Mouse (Mus musculus): Measurements from ENCODE around the gene Ptprq.
A peak's percentile ranks its signal among the peaks of the same experiment; 100 is the strongest.

Ptprq gene

GRCm38 (mm10) chr10:107719806-107720205, at the start of gene Ptprq:
TSS of gene Ptprq (minus strand) at chr10:107720051.
- no peak for DNase-seq (ENCODE audit: low spot score)

DNA sequence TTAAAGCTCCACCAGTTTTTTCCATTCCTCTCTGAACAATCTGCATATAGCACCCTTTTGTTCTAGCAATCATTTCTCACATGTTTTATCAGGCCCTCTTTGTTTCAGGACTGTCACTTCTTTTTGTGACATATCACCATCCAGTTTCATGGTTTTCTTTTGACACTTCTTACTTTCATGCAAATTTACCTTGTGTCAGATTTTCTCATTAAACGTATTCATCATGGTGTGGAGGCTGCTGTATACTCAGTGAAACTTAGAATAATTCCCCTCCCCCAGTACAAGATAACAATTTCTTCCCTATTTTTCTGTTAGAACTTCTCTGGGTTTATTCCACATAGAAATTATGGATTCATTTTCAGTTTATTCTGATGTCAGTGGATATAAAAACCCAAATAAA, 39.8 kb upstream of the Ptprq start:
- DNase-seq (ENCODE audit: low spot score) = no peak

DNA sequence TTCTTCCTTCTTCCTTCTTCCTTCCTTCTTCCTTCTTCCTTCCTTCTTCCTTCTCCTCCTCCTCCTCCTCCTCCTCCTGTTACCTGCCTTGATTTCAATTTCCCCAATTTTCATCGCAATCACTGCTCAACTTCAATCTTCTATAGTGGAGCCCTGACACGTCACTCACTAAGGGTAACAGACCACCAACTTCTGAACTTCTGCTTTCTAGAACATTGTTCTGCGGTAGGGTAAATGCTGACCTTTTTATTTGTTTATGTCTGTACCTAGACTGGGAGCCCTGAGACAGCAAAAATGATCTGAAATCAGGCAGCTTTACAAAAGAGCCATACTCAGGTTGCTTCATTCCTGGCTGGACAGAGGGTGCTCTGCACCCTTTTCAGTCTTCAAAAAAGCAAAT, 33.6 kb upstream of the Ptprq start:
- DNase-seq (ENCODE audit: low spot score) = no peak

DNA sequence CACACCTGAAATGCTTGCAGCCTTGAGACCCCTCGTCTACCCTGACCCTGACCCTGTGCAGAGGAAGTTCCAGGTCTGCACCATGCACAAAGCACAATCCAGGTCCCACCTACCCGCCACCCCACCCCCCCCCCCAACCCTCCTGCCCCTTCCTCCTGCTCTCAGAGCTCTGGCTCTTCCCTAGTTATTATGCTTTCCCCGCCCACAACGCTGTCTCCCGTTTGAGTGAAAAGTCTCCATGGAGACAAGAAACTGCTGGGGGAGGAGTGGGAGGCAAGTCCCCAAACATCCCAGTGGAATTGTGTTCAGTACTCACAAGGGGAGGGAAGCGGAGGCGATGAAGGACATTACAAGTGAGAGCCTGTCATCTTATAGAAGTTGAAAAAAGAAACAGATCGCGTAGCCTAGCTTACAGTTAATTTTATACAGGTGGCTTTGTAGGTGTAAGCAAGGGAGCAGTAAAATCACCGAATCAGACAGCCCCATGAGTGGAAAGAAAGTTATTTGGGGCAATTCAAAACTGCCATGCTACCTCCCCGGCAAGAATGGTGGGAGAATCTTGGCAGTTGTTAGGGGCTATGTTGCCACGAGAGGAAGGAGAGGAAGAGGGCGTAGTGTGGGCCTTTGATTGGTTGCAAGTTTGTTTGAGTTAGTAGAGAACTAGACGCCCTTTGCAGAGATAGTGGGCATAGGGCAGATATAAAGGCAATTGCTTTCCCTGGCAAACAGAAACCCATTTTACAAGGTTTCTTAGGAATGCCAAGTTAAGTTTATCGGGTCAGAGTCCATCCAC, 32.7 kb upstream of the Ptprq start:
- DNase-seq (ENCODE audit: low spot score) = no peak

DNA sequence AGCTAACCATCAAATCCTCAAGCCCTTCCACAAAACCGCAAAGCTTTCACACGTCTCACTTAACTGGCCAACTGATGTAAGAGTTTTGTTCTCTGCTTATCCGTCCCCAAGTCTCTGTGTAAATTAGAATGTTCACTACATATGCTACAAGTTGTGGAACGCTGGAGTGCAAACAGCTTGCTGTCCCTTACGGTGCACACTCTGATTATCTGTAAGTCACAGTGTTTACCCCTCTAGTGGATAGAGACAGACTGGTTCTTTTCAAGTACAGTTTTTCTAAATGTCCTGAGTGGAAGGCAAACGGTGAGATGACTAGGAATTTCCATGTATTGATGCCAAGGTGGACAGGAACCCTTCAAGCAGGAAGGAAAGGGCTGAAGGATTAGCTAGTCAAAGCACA, 32.1 kb upstream of the Ptprq start:
- DNase-seq (ENCODE audit: low spot score) = no peak

DNA sequence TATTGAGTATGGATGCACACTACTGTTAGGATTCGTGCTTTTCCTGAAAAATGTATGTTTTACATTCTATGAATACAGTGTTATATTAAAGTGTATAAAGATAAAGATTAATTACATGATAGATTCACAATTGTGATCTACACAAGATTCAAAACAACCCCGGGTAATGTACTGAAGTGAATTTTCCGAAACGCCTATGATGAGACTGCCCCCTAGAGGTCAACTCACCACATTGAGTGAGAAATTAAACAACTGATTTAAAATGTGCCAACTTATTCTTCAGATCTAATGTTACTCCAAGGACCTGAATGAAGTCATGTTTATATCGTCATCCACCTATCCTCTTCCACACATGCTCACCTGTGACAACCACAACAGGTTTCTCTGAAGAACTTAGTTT, 27.7 kb upstream of the Ptprq start:
- DNase-seq (ENCODE audit: low spot score) = peak; percentile 18

GRCm38 (mm10) chr10:107746717-107747116, 26.9 kb upstream of the Ptprq start:
- no peak for DNase-seq (ENCODE audit: low spot score)

DNA sequence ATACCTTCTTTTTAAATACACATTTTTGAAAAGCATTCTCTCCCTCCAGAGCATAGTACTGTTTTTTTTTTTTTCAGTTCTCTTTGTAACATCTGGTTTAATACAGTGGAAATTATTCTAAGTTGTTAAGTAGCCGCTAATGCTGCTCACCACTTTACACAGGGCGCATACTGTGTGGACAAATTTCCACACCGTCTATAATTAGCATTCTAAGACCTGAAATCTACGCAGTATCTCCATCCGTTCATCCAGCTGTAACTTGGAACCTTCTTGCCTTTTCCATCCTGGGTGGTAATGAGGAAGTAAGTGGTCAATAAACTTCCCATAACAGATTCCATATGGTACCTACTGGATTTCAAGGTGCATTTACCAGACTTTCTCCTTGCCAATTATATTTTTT, 20.0 kb upstream of the Ptprq start:
- DNase-seq (ENCODE audit: low spot score) = no peak

DNA sequence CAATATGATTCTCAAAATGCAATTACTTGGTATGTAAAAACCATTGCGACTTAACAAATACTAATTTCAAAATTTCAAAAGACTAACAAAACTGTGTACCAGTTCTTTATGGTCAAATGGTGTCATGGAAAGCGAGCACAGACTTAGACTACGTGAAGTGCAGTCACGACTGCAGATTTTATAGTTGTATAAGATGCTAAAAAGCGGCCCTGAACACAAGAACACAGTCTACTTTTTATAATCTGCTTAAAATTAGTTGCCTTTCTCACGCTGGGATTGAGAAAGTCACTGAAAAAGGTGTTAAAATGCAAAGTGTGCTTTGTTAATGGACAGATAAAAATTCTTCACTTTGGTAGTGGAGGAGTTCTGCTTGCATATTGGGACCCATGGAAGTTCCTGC, 17.9 kb upstream of the Ptprq start:
- no peak for DNase-seq (ENCODE audit: low spot score)

DNA sequence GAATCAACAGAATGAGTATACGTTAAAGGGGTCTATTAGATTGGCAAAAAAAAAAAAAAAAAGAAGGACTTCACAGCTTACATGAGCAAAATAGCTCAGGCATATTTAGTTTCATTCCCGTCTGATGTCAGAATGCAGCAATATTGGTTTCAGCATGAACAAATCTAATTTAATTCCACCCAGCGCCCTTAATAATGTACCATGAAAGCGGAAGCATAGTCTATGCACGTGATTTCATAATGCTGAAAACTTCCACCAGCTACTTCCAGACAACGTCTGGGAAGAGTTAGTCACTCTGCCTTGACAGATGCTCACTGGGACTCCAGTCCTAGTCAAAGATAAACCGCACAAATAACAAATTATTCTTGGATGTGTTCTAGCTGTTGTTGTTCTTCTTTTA, 15.6 kb upstream of the Ptprq start:
- no peak for DNase-seq (ENCODE audit: low spot score)

DNA sequence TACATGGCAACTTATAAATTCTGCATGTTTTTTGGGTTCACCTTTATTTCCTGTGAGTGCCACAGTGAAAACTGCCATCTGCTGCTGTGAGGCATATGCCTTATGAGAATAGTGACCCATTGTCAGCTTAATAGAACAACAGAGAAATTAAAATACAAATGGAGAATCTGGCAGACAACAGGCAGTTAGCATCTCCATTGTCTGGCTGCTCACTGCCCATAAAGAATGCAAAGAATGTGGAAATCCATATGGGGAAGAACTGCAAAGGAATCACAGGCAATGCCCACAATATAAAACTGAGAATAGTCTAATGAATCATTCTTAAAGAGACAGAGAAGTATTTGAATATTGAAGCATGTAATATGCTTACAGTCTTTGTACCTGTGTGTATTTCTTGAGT, 14.5 kb upstream of the Ptprq start:
- DNase-seq (ENCODE audit: low spot score) = no peak

GRCm38 (mm10) chr10:107725631-107726030, 5.8 kb upstream of the Ptprq start:
- peak; percentile 35 for DNase-seq (ENCODE audit: low spot score)

GRCm38 (mm10) chr10:107704443-107704842, 15.4 kb downstream of the Ptprq start:
- peak; percentile 6 for DNase-seq (ENCODE audit: low spot score)

GRCm38 (mm10) chr10:107700944-107701343, 18.9 kb downstream of the Ptprq start:
- no peak for DNase-seq (ENCODE audit: low spot score)

GRCm38 (mm10) chr10:107698716-107699115, 21.1 kb downstream of the Ptprq start:
- no peak for DNase-seq (ENCODE audit: low spot score)

- DNase-seq (ENCODE audit: low spot score) = no peak
These were observed 22.7 kb downstream of the Ptprq start for GRCm38 (mm10) chr10:107697177-107697576.

- DNase-seq (ENCODE audit: low spot score) = no peak
These were observed 32.5 kb downstream of the Ptprq start for GRCm38 (mm10) chr10:107687382-107687781.

- DNase-seq (ENCODE audit: low spot score) = no peak
These were observed 43.9 kb downstream of the Ptprq start for GRCm38 (mm10) chr10:107675994-107676393.

DNA sequence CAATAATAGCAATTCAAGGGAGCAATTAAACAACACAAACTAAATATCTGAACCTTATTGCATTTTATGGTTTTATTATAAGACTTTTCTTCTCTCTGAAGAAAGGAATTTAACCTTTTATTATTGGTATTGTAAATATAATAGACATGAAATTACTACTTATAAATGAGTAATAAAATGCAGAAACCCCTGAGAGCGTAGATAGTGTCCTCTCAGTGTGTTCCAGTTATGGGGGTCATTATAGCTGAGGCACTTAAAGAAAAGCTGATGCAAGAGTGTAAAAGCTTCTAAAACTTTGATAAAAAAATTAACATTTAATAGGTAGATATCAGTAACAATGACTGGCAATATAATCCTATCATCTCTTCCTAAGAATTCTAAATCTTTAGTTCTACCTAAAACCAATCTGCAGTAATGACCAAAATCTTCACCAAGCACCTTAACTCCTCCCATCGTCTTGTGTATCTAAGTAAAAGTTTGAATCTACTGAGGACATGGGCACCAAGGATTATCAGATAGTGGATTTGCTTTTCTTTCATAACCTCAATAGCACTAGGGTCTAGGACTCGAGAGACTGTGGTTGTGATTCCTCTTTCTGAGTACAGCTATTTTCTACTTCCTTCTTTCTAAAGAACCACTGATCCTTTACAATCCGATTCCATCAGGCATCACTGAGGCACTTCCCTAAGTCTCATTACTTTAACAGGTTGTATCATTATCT, 51.3 kb downstream of the Ptprq start:
- no peak for DNase-seq (ENCODE audit: low spot score)

DNA sequence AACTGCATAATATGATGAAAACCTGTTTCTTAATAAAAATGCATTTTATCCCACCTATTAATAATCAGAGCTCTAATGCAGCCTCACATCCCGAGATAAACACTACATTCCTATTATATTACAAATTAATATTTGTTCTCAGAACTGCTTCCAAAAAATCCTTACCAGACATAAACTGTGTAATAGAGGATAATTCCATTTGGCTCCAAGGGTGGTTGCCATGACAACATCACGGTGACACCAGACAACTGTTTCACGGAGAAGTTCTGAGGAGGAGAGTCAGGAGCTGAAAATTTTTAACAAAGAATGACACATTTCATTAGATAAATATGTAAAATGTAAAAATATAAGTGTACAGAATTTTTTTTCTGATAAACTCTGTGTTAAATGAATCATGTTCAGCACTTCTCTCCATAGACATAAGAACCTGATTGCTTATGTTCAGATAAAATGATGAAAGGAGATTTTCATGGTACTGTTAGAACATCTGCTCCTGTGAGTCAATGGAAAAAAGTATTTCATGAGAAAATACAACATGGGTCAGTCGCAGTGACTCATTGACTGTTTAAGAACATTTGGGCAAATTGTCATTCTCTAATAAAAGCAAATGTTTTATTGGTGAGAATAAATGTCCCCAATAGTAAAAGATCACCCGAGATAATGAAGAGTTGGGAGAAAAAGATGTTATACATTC, 57.3 kb downstream of the Ptprq start:
- DNase-seq (ENCODE audit: low spot score) = peak; percentile 53

DNA sequence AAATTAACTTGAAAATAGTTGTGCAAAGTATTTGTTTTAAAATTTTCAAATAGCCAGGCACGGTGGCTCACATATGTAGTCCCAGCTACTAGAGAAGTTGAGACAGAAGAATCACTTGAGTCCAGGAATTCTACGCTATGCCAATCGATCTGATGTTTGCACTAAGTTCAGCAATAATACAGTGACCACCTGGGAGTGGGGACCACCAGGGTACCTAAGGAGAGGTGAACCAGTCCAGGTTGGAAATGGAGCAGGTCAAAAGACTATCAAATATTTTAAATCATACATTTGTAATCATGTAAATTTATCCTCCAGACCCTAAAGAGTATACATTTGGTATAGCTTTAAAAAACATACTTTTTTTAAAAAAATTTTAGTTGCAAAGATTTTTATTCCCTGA, 57.9 kb downstream of the Ptprq start:
- no peak for DNase-seq (ENCODE audit: low spot score)

DNA sequence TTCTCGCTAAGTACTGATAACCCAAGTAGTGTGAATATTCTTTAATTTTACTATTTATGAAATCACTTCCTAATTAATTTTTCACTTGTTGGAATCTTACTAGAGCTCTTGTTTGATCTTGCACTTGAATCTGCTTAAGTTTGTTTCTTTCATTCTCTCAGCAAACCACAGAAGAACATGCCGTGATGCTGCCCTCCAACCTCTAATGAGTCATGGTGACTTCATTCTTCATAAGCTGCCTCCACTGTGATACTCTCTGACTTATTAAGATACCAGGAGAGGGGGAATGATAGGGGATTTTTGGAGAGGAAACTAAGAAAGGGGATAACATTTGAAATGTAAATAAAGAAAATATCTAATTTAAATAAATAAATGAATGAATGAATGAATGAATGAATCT, 60.7 kb downstream of the Ptprq start:
- no peak for DNase-seq (ENCODE audit: low spot score)

GRCm38 (mm10) chr10:107649687-107650086, 70.2 kb downstream of the Ptprq start:
- DNase-seq (ENCODE audit: low spot score) = no peak
